Mouse (Mus musculus): ENCODE results near the gene Hbp1.

Hbp1 gene

DNA sequence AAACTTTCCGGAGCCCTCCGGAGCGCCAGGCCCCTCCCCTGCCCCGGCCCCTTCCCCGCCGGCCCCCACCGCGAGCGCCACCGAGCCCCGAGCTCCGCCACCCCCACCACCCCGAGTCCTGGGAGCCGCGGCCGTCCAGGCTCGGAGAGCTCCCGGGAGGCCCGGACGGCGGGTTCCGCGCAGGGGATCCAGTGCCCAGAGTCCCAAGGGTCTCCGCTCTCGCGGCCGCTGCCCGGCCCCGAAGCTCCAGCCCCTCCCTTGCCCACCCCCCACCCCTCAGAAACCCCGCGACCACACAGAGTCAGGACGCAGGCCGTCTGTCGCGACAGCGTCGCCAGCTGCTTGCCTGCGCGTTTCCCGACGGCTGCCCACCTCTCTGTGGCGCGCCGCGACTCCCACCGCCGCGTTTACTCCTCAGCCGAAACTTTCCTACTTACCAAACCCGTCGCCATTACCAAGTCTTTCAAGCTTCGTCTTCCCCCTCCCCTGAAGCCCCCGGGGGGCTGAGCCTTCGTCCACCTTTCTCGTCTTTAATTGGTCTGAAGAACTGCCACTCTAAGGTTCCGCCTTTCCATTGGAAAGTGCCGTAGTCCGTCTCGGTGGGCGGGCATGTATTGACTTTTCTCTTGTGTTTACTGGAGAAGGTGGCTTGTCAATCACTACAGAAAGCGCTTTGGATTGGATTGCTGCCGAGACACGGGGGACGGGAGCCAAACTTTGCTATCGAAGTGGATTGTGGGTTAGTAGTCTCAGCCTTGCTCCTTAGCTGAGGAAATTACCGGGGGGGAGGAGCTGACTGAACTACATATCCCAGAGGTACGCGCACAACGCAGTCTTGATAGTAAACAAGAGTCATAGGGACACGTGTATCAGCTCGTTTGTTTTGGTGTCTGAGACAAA, at the start of gene Hbp1:
Gene Hbp1 (minus strand): TSS at position 777 of the 900 bp plus-strand sequence.
- peak; percentile 100 for DNase-seq

DNA sequence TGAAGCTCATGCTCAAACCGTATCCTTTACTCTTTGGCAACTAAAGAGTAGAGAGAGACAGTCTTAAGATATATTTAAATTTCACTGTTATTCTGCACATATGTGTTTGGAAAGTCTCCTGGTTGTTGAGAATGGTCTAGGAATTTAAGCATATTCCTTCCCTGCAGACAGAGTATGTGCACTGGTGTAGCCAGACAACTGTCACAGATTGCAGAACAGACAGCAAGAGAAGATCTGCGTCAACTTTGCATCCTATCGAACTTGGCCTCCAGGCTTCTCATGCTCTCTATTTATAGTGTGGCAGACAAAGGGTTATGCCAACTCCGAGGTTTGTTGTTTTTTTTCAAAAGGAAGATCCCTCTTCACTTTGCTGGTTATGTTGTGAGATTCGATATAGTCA, 48.4 kb upstream of the Hbp1 start:
- no peak for DNase-seq

DNA sequence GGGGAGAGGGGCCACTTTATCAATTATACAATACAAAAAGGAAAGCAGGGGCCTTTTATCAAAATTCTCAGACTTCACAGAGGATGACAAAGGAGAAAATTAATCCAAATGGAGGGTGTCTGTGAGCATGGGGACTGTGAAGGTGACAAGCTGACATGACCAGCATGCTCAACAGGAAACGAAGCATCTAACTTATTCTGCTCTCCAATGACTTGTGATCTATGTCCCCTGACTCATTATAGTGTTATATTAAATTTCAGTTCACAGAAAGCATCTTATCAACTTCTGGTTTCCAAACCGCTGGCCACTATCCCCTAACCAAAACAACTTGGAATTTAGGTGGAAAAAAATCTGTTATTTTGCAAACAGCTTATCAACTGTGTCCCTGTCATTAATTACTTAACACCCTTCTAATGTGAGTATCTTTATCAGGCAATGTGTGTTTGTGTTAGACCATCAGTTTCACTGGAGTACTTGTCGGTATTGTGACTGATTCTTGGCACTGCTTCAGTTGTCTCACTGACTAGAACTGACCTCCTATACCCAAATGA, 47.1 kb upstream of the Hbp1 start:
- no peak for DNase-seq

DNA sequence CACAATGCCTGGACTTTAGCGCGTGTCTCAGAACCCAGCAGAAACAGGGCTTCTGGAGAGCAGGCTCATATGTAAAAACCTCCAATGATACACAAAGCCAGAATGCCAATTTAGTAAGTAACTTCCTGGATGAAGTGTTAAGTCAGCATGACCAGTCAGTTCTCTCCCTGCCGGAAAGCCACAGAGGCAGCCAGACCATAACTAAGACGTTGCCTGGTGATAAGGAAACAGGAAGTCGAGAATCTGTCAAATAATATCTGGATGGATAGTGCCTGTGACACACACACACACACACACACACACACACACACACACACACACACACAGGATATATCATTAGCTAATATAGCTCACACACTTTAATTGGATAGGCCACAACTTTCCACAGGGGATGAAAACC, 46.5 kb upstream of the Hbp1 start:
- DNase-seq = no peak

DNA sequence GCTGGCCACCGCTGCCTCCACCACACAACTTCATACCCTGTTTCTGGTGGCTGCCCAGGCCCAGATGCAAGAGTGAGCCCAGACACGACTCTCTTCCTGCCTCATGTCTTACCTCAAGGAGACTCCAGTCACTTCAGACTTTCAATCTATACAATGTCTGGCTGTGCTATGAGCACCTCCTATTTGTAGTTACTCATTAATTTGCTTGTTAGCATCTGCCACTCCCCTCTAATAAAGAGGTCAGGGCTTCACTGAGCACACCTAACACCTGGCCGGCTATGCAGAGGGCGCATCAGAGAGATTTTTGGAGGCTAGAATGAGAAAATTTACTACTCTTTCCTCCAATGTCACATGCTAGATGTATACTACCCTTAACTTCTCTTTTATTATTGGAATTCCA, 40.2 kb upstream of the Hbp1 start:
- no peak for DNase-seq

DNA sequence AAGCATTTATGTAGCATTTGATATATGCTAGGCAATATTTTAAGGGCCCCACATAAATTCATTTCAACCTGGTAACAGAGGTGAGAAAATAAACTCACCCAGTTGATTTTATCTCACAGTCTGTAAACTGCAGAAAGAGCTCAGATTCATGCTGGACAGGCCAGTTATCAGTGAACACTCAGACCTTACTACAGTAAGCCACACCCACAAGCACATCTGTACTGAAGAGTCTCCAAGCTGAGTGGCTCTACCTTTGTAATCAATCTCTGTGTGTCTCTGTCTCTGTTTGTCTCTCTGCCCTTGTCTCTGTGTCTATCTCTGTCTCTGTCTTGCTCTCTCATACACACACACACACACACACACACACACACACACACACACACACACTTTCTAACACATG, 39.4 kb upstream of the Hbp1 start:
- DNase-seq = no peak

DNA sequence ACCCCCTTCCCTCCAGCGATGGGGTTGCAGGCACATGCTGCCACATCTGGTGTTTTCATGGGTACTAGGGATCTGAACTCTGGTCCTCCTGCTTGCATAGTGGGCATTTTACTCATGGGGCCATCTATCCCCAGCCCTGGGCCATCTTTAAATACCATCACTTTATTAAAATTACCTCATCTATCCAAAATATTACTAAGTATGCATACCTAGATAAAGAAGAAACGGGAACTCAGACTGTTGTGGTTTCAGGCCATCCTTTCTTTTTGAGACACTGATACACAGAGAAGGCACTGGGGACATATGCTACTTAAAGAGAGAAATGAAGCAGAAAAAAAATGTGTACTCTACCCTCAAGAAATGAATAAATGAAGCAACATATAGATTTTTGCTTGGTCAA, 36.1 kb upstream of the Hbp1 start:
- no peak for DNase-seq

DNA sequence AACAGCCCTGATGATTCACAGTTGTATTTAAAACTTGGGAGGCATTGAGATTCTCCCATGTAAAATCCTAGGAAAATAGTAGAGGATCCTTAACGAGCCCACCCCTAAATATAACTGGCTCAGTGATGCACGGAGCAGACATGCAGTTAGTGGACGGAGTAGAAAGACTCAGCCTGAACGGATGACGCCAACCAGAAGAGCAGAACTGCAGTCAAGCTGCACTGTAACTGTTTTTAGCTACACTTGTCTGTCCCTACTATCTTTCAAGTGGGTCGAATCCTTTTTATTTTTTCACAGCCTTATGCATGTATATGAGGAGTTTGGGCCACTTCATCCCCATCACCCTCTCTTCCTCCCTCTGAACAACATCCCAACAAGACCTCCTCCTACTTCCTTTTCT, 35.4 kb upstream of the Hbp1 start:
- no peak for DNase-seq

DNA sequence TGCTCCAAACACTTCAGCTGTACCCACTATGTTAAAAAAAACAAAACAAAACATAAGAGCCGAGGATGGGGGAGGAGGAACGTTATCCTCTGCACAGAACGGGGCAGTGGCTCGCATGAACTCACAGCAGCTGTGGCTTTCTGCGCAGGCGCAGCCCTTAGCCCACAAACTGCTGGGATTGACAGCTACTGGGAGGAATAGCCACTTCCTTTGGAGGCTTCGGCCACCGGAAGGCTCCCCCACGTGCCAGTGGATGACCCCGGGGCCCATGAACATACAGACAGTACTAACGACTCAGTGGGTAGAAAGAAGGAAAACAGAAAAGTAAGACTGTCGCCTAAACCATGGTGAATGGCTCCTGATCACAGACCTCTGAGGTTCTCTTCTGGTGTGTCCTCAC, 34.3 kb upstream of the Hbp1 start:
- DNase-seq = no peak

DNA sequence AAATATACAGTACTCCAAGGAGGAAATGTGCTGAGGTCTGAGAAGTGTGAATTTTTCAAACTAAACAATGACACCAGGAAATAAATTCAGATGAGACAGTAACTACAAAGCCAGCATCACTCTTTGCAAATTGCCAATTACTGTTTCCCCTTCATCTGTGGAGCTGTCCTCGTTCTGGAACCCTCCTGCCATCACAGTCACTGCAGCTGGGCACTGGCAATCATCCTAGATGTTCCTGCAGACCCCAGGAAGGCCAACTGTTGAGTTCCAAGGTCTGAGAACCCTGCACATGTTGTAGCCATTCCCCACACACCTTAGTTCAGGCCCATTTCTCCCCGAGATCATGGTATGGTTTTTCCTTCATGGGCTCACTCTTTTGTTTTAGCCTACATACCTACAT, 33.9 kb upstream of the Hbp1 start:
- no peak for DNase-seq

DNA sequence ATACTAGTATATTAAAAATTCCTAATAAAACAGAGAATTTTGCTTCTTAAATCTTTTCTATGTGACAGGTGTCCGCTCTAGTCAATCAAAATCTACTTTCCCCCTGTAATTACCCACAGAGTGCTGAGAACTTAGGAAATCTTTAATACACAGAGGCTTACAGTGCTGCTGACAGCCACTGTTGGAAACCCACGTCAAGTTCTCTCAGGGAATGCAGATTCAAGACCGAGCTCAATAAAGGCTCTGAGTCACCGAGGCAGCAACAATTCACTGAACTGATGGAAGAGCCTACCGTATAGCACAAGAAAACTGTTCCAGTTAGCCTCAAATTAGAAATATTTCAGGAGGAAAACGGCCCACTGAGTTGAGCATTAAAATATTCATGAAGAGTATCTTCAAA, 33.4 kb upstream of the Hbp1 start:
- no peak for DNase-seq

DNA sequence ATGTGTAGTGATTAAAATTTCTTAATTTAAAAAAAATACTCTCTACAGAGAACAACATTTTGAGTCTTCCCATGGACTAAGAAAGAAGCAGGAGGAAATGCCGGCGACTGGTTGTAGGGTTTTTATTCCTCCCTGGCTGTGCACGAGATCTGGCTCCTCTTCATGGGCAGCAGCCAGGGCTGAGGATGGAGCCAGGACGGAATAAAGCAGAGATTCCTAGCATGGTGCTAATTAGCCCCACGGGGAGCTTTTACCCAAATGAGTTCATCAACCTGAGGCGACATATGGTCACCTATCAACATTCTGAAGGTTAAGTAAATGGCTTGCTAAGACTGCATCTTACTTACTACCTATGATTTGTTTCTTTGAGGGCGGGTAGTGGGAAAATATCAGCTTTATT, 32.9 kb upstream of the Hbp1 start:
- peak; percentile 76 for DNase-seq

DNA sequence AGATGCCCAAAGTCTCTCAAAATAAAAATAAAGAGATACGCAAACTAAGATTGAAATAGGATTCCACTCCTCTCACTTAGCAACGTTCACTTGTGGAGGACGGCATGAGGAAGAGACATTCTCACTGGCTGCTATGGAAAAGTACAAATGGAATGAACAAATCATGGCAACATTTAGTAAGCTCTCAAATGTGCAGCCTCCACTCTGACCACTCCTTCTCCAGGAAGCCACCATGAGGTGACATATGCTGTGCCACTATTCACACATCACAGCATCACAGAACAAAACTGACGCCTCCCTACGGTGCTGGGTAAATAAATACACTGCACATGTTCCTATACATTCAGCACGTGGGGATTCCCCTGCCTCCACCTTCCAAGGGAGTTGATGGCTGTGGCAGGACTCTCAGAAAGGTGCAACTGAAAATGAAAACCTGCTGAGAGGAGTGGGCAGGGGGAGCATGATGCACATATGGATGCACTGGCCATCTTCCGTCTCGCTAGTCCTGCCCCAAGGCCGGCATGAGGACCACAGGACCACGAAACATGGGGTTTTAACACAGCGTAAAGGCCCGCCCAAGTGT, 27.4 kb upstream of the Hbp1 start:
- DNase-seq = no peak

DNA sequence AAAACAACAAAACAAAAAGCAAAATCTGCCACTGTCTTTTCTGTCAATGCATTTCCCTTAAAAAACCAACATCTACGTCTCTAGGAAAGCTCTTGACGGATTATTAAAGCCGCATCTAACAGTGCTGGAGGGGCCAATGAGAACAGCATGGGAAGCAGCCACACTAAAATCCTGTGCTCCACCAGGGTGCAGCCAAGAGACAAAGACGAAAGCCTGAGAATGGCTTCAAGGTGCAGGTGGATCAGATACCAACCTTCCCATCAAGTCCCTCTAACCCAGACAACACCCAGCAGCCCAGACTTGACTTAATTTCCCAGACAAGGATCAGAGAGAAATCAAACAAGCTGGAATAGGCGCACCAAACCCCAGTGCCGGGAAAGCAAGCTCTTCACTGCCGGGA, 26.2 kb upstream of the Hbp1 start:
- no peak for DNase-seq

DNA sequence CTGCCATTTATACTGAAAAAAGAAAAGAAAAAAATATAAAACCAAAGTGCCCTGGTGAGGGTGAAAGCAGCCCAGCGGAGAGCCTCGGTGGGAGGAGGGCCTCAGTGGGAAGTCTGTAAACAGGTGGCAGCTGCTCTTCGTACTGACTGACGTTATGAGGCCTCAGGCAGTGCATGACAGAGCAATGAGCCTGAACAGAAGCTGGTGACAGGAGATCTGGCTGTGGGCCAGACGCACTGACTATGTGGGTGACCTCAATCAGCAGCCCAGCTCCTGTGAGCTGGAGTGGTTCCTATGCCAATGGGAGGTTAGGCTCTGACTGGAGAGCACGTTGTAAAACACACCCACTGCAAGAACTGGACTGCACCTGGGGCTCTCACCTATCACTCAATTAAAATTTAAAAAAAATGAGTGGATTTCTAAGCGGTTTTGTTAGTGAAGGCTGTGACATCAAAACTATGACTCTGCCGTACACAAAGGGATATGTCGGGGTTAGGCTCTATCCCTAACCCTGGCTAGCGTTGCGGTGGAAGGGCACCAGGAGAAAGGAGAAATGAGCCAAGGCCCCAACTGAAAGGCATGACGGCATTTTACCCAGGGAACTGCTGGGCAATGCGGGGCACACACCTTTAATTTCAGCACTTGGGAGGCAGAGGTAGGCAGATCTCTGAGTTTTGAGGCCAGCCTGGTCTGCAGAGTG, 23.3 kb upstream of the Hbp1 start:
- peak; percentile 41 for DNase-seq

DNA sequence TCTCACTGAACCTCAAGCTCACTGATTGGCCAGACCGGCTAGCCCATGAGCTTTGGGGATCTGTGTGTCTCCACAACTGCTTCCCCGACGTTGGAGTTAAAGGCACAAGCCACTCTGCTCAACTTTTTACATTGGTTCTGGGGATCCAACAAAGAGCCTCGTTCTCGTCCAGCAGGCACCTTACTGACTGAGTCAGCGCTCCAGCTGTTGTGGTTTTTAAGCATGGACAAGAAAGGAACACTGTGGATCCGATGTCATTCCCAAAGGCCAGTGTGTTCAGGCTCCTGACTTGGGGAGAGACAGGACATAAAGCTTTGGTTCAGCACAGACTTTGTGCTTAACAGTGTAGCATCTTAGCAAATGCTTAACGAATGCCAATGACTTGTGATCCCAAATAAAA, 21.2 kb upstream of the Hbp1 start:
- DNase-seq = no peak

DNA sequence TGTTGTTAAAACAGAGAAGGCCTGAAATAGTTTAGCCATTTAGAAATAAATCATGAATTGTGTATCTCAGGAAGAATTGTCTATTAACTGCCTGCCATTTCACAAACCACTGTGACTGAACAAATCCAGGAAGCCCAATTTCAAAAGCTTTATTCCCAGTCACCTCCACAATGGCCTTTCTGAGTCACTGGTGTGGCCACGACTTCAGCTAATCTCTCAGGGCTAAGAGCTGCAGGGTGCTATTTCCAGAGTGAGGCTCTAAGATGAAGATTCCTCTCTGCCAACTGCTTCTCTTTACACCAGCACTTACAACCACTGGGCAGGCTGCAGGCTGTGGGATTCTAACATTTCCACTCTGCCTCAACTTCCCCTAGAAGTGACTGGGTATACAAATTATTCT, 18.8 kb upstream of the Hbp1 start:
- DNase-seq = no peak

DNA sequence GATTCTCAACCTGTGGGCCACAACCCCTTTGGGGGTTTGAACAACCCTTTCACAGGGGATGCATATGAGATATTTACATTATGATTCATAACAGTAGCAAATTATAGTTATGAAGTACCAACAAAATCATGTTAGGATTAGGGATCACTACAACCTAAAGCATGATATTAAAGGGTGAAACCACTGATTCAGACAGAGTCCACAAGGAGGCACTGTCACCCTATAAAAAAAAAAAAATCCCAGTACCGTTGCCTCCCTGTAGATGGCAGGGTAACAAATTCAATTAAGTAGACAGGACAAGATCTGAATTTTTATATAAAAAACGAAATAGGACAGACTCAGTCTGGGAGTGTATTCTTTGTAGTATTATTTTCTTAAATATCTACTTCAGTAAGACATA, 17.2 kb upstream of the Hbp1 start:
- peak; percentile 74 for DNase-seq

DNA sequence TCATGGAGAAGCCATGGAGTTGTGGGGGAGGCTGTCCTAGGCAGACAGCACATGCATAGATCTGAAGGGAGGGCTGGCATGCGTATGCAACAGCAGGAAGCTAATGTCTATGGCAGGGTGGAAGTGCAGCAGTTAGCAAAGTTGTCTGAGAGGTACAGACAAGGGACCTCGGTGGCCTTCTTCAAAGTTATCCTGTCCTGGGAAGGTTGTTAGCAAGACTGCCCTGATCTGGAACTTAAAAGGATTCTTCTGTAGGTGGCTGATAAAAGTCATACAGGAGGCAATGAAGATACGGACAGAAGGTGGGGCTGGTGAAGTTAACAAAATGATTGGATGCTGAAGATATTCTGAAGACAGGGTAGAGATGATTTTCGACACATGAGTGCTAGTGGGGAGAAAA, 16.1 kb upstream of the Hbp1 start:
- no peak for DNase-seq

DNA sequence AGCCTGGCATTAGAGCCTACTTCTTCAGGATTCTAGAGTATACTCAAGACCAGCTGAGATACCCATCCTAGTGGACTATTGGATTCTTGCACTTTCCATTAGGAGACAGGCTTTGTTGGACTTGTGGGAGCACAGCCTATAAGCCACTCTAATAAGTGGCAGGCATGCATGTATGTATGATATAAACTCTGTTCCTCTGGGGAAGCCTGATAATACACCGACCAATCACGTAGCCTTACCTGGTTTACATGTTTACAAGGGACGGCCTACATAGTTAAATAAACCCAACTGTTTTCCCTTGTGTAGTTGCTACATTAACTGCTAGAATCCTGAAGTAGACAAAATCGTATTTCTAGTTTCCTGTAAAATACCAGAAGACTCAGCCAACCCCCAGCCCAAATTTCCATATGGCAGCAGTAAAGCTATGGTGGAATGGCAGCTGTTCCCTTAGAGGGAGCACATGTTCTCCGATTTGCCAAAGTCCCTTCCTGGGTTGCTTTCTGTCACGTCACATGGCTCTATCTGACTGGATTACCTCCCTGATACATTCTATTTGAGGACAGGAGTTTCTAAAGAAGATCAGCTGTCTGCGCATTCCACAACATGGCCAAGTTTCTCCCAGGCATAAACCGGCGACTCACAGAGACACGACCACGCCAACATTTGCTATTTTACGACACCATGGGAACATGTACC, 15.3 kb upstream of the Hbp1 start:
- DNase-seq = no peak

DNA sequence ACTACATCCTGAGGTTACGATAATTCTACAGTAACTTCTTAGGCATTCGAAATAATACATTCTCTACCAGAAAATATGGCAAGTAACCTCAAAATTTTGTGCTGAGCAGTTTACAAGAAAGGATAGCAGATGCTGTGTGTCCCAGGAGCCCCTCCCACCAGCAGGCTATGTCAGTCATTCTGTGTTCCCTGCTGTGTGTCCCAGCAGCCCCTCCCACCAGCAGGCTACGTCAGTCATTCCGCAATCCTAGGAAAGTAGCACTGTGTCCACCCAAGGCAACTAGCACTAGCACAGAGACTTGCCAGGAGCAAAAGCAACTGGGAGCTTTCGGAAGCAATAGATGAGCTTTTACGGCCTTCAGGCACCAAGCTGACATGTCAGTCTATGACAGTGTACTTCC, 13.7 kb upstream of the Hbp1 start:
- no peak for DNase-seq

DNA sequence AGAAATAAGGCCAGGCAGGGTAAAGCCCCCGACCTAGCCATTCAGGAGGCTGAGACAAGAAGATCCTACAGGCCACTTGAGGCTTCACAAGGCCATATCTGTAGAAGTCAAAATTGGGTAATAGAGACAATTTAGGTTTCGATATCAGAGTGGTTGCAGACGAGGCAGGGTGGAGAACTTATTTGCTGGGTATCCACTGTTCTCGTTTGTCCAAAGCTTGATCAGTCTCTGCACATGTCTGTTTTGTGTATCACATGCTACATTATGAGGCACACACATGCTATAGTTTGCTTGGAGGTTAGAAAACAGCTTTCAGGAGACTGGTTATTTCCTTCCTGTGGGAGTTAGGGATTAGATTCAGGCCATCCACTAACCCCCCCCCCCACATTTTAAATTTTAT, 5.5 kb upstream of the Hbp1 start:
- DNase-seq = no peak

DNA sequence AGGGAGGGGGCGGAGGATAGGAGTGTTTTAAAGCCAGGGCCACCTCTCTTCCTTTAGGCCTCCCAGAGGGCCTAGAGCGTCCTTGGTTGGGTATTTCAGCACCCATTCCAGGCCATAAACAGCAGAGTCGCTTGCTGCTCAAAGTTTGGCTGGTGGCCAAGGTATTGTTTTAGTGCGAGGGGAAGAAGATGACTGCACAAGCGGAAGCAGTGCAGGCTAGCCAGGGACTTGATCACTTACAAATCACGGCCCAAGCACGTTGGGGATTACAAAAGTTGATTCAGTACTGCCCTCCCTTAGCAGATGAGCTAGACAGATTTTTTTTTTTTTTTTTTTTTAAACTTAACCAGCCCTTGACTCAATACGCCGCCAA, 310 bp upstream of the Hbp1 start:
- DNase-seq = no peak

Data from cerebellum, adult 9-10 months (tissue).